Mouse (Mus musculus) cerebellum, adult 9-10 months (tissue): ENCODE data around the gene Fkbp4.

Source experiments
- DNase-seq: peaks from one replicate; pipeline ENCODE4 v3.0.0; 2022

Gene Fkbp4

DNA sequence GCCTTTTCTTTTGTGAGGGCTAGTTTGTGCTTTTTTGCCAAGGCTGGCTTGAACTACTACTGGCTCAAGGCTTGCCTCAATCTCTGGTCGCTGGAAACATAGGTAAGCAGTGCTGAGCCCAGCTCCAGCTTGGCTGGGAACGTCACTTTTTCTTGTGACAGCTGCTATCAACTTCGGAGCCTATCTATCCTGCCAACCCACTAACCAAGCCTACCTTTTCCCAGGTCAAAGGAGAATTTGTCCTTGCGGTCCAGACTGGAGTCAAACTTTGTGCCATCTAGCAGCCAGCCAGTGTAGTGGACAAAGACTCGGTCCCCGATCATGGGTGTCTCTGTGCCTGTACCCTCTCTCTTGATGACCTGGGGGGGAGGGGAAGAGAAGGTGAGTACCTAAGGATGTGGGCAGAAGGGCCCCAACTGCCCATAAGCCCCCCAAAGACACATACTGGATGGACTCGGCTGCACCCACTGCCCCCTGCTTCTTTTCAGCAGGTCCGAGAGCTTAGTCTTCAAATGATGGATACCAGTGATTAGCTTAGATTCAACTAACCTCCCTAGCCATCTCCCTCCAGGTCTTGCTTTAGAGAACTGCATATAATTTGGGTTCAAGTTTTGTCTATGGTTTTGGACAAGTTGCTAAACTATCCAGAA lies 2.0 kb downstream of the Fkbp4 start:
- DNase-seq: peak; percentile 63

DNA sequence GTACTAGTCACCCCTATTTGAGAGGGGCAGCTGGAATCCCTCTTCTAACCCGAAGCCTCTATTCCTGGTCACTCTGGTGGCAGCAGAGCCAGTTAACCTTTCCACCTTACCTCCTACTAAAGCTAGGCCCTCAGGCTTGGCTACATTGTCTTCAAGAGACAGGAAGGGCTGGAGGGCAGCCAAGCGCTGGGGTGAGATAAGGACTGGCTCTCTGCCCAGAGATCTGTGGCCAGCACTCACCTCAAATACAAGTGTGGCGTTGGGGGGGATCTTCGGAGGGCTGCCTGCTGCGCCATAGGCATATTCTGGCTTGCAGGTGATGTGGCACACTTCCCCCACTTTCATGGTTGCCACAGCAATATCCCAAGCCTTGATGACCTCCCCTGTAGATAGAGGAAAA lies 3.0 kb downstream of the Fkbp4 start:
- DNase-seq: peak; percentile 87

DNA sequence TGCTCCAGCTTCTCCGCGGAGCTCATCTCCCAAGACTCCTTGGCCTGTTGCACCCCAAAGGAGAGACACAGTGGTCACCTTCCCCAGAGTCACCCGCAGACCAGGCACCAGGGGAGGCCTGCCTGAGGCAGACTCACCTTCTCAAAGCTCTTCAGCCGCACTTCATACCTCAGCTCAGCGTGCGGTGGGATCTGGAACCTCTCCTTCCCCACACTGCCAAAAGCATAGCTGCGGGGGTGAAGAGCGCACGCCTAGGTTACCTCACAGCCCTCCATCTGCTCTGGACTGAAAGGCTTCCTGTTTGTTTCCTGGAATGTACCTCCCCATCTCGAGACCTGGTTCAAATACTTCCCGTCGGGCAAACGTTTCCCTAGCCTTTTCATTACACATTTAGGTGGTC lies 4.9 kb downstream of the Fkbp4 start:
- peak; percentile 79 for DNase-seq

DNA sequence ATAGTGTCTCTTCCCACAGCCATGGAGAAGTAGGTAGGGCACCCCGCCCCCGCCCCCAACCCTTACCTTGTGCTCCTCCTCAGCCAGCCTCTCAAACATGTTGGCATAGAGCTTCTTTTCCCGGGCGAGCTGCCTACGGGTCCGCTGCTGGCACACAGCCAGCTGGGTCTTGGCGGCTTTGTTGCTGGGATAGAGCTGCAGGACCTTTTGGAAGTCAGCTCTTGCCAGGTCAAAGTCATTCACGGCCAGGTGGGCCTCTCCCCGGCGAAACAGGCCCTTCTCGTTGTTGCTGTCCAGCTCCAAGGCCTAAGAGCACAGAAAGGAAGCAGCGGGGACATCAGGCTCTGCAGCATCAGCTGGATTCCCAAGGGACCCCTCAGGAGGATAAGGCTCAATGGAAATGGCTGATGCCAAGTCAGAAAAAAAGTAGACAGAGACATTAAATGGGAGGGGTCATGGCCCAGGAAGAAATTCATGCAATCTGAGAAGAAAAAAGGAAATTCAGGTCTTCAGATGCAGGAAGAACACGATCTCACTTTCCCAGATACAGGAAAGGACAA lies 6.0 kb downstream of the Fkbp4 start:
- DNase-seq: peak; percentile 85

DNA sequence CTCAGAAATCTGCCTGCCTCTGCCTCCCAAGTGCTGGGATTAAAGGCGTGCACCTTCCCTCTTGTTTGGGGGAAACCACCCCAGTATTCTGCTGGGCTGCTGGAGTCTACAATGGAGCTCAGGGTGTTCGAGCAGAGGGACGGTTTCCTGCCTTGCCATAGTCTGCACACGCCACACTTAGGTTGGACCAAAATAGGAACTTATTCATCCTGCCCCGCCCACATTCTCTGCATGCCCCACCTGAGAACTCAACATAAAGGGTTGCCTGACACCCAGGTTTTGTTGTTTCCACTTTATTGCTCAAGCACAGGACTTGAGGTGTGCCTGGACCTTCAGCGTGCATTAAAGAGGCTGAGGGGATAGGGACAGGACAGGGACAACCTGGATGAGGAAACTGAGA lies 8.7 kb downstream of the Fkbp4 start:
- DNase-seq: no peak

DNA sequence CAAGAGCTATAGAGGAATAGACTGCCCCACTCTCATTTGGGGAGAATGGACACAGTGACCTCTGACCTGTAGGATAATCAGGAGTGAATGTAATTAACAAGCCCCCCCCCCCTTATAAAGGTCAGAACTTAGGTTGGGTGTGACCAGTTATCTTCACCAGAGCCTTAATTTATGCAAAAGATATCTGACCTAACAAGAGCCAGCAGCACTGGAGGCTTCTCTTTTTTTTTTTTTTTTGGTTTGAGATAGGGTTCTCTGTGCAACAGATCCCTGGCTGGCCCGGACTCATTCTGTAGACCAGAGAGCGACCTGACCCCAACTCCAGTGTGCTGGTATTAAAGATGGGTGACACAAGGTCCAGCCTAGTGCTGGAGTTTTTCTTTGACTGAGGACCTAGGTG lies 9.2 kb downstream of the Fkbp4 start:
- no peak for DNase-seq

DNA sequence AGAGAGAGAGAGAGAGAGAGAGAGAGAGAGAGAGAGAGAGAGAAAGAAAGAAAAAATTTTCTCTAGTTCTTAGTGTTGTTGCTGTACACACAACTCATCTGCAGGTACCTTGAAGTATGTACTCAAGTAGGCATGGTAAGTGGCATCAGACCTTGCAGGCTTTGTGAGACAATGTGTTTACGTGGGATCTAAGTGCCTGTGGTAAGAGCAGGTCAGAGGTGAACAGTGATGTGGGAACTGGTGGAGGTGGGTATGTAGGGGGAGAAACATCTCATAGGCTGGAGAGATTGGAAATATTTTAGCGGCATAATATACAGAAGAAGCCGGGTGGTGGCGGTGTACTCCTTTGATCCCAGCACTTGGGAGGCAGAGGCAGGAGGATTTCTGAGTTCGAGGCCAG lies 10.9 kb downstream of the Fkbp4 start:
- DNase-seq: no peak

DNA sequence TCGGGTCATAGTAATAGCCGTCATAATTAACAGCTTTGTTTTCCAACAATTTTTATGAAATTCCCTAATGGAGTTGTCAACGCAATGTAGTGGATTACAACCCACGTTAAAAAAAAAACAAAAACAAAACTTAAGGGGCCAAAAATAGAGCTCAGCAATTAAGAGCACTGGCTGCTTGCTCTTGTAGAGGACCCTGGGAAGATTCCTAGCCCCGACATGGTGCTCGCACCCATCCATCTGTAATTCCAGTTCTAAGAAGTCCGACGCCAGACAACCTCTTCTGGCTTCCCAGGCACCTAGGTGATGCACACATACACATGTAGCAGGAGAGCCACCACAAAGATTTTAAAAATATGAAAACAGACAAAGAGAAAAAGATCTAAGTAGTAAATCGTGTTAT lies 13.4 kb downstream of the Fkbp4 start:
- no peak for DNase-seq

DNA sequence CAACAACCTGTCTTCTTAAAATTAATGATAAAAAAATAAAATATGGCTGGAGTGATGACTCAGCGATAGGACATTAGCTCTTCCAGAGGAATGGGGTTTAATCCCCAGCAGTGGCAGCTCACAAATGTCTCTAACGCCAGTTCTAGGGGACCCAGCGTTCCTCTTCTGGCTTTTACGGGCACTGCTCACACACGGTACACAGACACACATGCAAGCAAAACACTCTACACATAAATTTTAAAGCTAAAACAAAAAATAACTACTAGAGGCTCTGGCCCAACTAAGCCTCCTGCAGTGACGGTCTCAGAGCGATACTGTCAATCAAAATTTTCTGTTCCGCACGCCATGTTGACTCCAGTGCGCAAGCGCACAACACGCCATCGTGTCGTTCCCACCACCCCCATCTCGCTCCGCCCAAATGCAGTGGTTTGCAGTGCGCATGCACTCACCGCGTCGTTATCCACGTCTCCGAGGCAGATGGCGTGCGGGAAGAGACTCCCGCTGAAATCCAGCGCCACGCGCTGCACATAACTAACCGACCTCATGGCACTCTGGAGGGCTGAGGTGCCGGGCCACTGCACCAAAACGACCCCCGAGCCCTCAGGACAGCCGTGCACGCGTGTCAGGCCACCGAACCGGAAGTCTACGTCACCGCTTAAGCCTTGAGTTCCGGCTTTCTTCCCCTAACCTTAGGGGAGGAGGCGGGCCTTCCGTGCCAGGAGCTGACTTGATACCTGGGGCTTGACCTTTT lies 14.0 kb downstream of the Fkbp4 start, which contains the start of gene Itfg2:
Gene Itfg2, minus strand, starts transcription at position 663 of the 751 bp plus-strand sequence.
- peak; percentile 98 for DNase-seq

DNA sequence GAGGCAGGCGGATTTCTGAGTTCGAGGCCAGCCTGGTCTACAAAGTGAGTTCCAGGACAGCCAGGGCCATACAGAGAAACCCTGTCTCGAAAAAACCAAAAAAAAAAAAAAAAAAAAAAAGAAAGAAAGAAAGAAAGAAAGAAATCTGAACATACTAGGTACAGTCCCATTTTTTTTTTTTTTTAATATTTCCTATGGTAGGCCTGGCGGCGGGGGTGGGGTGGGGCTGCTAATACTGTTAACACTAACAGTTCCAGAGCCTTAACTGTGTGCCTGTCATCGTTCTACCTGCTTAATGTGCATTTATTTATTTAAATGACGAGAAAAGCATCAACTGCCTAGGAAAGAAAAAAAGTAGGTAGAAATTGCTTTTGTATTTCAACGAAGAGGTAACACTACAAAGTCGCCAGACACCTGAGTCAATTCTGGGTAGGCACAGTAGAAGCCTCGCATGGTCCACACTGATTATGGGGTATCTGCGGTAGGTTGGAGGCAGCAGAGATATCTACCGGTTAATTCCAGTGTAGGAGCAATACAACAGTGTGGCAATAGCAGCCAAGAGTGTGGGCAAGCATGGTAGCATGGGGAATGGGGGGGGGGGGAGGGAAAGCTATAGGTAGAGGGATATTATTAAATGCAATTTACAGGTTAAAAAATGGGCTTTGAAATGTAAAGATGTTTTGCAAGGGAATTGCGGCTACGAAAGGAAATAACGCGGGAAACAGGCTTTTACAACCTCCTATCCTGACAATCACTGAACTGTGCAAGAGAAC lies 14.8 kb downstream of the Fkbp4 start:
- peak; percentile 64 for DNase-seq

DNA sequence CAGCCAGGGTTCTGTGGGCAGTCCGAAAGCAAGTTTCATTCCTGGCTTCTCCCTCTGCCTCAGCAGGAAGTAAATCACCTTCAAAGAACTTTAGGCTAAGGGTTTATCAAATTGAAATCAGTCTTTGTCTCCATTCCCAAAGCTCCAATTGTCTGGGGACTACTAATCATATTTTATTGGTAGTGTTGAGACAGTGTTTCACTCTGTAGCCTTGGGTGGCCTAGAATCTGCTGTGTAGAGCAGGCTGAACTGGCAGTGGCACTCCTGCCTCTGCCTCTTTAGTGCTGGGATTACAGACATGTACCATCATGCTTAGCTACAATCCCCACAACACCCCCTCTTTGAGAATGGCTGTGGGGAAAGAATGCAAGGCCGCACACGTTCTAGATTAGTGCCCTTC lies 17.0 kb downstream of the Fkbp4 start:
- DNase-seq: no peak

DNA sequence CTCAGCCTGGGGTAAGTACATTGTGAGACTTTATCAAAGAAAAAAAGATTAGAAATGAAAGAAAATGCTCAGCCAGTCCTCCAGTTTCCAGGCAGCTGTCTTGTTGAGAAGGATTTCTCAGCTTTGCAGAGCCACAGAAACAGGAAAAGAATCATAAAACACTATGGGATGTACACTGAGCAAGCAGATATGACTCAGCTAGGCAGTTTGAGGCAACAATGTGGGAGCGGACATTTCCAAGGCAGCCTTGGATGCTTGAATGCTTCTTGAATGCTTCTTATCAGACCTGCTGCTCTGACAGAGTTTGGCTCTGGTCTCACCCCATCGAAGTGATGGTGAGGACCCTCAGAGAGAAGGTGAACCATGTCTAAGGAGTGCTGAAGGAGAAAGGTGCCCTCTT lies 17.4 kb downstream of the Fkbp4 start:
- no peak for DNase-seq

DNA sequence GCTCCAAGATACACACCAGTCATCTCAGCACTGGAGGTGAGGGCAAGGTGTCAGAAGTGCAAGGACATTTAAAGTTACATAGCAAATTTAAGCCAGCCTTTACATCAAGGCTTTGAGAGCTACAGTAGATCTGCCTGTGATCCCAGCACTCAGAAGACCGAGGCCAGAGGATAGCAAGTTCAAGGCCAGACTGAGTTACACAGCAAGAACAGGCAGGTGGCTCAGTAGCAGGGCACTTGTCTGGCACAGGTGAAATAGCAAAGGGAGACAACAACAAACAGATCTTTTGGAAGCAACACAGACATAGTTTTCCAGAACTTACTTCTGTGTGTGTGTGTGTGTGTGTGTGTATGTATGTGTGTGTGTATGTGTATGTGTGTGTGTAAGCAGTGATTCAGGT lies 20.4 kb downstream of the Fkbp4 start:
- DNase-seq: no peak

DNA sequence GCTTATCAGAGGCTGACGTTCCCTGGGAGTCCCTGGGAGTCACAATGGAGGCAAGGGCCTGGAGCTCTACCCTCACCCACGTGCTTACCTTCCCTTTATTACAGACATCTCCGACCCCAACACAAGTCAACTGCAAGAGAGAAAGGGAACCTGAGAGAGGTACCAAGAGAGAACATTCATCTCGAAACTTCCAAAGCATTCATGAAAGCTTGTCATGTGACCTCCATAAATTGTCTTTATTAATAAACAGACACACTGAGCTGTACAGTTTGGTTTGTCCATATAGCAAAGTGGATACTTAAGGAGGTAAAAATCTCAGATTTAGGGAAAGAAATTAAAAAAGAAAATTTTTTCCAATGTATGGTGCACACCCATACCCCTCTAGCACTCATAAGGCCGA lies 22.3 kb downstream of the Fkbp4 start:
- DNase-seq: no peak

DNA sequence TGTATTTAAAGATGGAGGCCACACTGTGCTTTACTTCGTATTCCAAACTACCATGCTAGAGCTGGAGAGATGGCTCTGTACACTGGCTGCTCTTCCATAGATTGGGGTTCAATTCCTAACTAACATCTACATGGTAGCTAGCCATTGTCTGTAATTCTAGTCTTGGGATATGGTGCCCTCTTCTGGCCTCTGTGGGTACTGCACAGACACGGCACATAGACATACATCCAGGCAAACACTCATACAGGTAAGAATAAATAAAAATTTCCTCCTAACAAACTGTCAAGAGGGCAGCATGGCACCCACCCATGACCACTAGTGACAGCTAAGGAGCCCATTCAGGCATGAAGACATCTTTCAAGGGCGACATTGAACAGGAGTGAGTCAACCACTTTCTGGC lies 27.4 kb downstream of the Fkbp4 start:
- DNase-seq: peak; percentile 87

DNA sequence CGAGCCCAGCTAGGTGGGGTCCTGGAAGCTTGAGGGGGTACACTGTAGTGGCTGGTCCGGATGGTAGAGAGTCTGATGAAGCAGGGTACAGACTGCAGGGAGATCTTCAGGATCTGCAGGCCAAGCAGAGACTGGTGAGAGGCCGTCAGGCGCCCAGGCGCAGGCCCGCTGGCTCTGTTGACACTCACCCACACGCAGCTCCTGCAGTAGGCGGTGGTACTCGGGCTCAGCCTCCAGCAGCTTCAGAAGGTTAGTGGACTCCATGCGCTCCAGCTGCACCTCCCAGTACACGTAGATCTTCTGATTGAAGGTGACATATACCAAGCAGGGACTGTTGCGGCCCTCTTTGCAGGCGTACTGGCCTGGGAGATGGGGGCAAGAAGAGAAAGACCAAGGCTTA lies 28.2 kb downstream of the Fkbp4 start:
- peak; percentile 12 for DNase-seq

DNA sequence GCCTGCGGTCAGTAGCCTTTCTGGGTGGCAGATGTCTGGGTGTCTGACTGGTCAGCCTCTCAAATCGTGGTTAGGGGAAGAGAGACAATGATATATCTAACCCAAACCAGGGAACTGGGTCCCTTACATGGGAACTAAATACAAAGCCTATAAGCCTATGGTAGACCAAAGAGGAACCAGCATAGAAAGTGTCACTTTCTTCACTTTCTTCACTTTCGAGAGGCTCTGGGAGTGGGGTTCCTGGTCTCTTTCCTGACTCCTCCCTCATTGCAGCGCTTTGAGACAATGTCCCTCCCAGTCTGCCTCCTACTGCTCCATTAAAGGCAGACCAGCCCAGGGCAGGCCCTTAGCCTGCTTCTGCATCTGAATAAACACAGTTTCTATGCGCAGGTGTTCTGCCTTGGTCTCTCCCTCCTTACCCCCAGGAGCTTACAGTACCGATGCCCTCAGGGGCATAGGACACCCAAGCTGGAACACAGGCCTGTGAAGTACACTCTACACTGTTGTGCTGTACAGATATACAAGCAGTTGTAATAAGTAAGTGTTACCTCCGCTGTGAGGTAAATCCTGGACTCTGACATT lies 29.8 kb downstream of the Fkbp4 start:
- no peak for DNase-seq

DNA sequence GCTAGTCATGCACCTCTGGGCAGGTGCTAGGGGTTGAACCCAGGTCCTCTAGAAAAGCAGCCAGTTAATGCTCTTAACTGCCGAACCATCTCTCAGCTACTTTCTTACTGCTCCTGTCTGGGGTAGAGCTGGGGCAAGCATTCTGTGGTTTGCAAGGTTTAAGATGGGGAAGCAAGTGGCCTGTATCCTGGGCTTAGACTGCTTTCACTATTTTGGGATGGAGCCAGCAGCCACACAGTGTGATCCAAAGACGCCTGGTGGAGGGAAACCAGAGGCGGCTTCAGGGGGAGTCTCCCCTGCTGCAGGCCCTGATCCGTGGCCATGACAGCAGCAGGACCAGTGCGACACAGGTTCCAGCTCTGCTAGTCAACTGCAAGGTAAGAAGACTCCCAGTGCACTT lies 33.8 kb downstream of the Fkbp4 start:
- peak; percentile 33 for DNase-seq

DNA sequence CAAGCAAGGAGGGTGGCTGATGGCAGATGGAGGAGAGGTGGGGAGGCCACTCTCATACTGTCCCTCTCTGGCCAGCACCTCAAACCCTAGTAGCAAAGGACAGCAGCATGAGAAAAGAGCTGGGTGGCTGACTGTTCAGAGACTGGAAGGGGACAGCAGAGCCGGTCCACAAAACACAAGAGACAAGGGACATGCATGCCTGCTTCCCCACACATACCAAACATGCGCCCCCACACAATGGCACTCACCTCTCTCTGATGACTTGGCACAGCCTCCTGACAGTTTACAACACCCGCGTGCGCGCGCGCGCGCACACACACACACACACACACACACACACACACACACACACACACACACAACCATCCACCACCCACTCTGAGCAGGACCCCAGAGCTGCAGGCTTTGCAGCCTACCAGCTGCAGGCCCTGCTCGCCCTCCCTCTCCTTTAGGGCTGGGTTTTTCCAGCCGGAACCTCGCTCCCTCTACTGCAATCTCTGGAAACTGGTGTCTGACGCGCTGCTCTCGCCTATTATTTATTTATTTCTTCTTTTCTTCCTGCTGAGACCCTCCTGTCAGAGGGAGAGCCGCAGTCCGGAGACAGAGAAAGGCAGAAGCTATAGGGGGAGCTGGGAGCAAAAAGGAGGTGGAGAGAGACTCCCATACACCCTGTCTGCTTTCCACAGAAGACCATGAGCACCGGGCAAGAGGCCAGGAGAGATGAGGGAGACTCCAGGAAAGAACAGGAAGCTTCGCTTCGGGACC lies 38.9 kb downstream of the Fkbp4 start:
- peak; percentile 82 for DNase-seq

DNA sequence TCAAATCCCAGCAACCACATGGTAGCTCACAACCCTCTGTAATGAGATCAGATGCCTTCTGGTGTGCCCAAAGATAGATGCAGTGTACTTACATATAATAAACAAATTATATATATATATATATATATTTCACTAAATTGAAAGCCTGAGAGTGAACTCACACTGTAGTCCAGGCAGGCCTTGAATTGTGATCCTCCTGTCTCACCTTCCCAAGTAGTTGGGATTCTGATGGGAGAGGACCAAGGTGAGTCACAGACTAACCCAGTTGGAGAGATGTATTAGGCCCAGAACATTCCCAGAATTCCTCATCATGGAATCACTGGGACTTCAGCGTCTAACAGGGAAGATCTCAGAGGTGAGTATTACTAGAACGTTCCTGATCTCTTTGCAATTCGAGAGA lies 39.5 kb downstream of the Fkbp4 start, which contains the start of gene Nrip2:
Gene Nrip2, plus strand, starts transcription at position 301 of the 400 bp plus-strand sequence.
- DNase-seq: no peak

DNA sequence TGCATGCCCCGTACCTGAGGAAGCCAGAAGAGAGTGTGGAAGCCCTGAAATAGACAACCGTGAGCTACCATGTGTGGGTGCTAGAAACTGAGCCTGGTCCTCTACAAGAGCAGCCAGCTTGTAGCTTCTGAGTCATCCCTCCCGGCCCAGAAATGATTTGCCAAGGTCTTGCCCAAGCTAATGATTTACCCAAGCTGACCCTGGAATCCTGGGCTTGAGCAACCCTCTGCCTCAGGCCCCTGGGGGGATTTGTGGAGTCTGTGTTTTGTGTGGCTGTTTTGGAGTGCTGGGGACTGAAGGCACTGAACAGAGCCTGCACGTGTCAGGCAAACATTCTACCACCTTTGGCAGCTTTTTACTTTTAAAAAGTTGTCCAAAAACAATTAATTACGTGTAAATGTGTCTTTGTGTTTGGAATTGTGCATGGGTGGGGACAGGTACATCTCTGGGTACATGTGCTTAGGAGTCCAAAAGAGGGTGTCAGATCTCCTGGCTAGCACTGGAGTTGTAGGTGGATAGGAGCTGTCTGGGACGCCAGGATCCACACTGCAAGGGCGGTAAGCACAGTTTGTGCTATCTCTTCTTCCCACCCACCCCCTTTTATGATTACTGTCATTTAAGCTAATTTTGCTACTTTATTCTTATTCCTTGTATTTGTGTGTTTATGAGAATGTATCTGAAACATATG lies 40.8 kb downstream of the Fkbp4 start:
- no peak for DNase-seq

DNA sequence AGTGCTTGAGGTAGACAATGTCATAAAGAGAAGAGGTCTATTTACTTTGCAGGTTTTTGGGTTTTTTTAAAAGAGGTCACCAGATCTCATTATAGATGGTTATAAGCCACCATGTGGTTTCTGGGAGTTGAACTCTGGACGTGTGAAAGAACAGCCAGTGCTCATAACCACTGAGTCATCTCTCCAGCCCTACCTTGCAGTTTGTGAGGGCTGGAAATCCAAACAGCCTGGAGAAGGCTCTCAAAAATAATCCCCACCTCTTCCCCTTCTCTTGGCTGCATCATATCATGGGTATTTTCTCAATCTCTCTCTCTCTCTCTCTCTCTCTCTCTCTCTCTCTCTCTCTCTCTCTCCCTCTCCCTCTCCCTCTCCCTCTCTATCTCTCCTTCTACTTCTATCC lies 47.8 kb downstream of the Fkbp4 start:
- DNase-seq: no peak
